Mouse (Mus musculus): ENCODE measurements around the gene Pdpn.

DNA sequence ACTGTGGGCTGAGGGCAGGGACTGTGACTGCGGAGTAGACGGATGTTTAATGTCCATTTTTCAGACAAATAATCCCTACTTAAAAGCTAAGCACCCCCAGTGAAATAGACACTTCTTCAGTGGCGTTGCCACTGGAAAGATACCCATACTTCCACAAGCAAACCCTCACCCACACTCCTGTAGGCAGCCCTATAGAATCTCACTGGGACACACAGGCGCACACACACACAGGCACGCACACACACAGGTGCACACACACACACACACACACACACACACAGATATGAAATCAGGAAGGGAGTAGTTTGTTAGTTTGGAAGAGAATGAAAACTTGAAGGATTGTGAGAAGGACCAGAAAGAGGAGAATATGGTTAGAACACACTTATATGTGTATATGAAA is 20.3 kb downstream of the Pdpn start:
- TF ChIP-seq POLR2A (IDR thresholded peaks at IDR 0.05; ENCODE audit: insufficient read depth, low read length) (no peak), CTCF (IDR thresholded peaks at IDR 0.05; ENCODE audit: low read depth, low read length) (no peak)
